Mouse (Mus musculus) liver, adult 2 months (tissue): ENCODE measurements around the gene Gm8251.

Source experiments
- CTCF ChIP-seq: fragments of 200-500 bp; IDR thresholded peaks from 2 replicates; pipeline ENCODE4 v1.5.1; 2011; ENCODE audit warnings: low read depth, low read length, control low read depth
- POLR2A ChIP-seq: fragments of 200-500 bp; IDR thresholded peaks from 2 replicates; pipeline ENCODE4 v1.6.1; 2011; ENCODE audit warnings: low read length, control low read depth; ENCODE audit not compliant: insufficient read depth; ENCODE audit errors: extremely low read depth

GRCm38 (mm10) chr1:44019934-44020333 lies 41.8 kb downstream of the Gm8251 start, which contains the start of gene Mettl21c:
- TF ChIP-seq POLR2A (no peak), CTCF (no peak)
